Mouse (Mus musculus) layer of hippocampus, adult 9-11 months (tissue): ENCODE measurements around the gene Baiap2l2.

Experiments used
- DNase-seq: peaks from one replicate; pipeline ENCODE4 v3.0.0; 2022

Gene Baiap2l2

GRCm38 (mm10) chr15:79210357-79210756, 75.0 kb downstream of the Baiap2l2 start:
- no peak for DNase-seq

- peak; percentile 72 for DNase-seq
Observed at GRCm38 (mm10) chr15:79208758-79209439, 76.4 kb downstream of the Baiap2l2 start.

GRCm38 (mm10) chr15:79208211-79208610, 77.1 kb downstream of the Baiap2l2 start:
- no peak for DNase-seq
